Mouse (Mus musculus) intestine, embryonic 14.5 days (tissue): Measurements from ENCODE around the gene Fut7. TPM values are rescaled to one million over a fixed set of nuclear protein-coding genes. Genes with fewer than 3 reads are reported as not detected.

Experiments used
- ATAC-seq: fragments of 200-750 bp; cut with Nextera tagmentation; replicated peaks from 2 replicates; pipeline ENCODE4 v1.8.0; 2017; ENCODE audit warnings: low read depth, moderate number of reproducible peaks, moderate TSS enrichment, moderate library complexity; ENCODE audit not compliant: low FRiP score, low TSS enrichment
- DNase-seq: peaks from one replicate; pipeline ENCODE4 v3.0.0-alpha.2; 2018; ENCODE audit warnings: low spot score
- H3K27ac ChIP-seq: fragments of 300-500 bp; sonication (generic); 2 replicates; pipeline ENCODE4 v1.5.1; 2014; ENCODE audit warnings: low read depth, mild to moderate bottlenecking, control low read depth
- H3K27me3 ChIP-seq: fragments of 300-500 bp; sonication (generic); replicated peaks from 2 replicates; pipeline ENCODE4 v1.6.1; 2014; ENCODE audit warnings: low read length, control low read depth; ENCODE audit not compliant: control insufficient read depth, insufficient read depth
- H3K36me3 ChIP-seq: fragments of 300-500 bp; sonication (generic); 2 replicates; pipeline ENCODE4 v1.6.1; 2014; ENCODE audit warnings: low read length, control low read depth; ENCODE audit not compliant: control insufficient read depth, insufficient read depth
- H3K4me1 ChIP-seq: fragments of 300-500 bp; sonication (generic); replicated peaks from 2 replicates; pipeline ENCODE4 v1.6.1; 2014; ENCODE audit warnings: low read length, control low read depth, mixed read lengths; ENCODE audit not compliant: control insufficient read depth, insufficient read depth
- H3K4me2 ChIP-seq: fragments of 300-500 bp; sonication (generic); 2 replicates; pipeline ENCODE4 v1.6.1; 2014; ENCODE audit warnings: low read length
- H3K4me3 ChIP-seq: fragments of 300-500 bp; sonication (generic); 2 replicates; pipeline ENCODE4 v1.5.1; 2014; ENCODE audit warnings: low read depth, low read length, control low read depth, mixed read lengths
- H3K9ac ChIP-seq: fragments of 300-500 bp; sonication (generic); 2 replicates; pipeline ENCODE4 v1.6.1; 2014; ENCODE audit warnings: mild to moderate bottlenecking, low read length
- H3K9me3 ChIP-seq: fragments of 300-500 bp; sonication (generic); 2 replicates; pipeline ENCODE4 v1.6.1; 2016; ENCODE audit warnings: low read length, control low read depth; ENCODE audit not compliant: control insufficient read depth
- WGBS: fragments of 180-500 bp; shearing (Covaris S2); extraction: QIAGEN DNeasy Blood & Tissue Kit; methylation state at CpG from one replicate; pipeline ENCODE4 v1.1.7; 2014; 5-methylcytosine and 5-hydroxymethylcytosine counted together
- microRNA-seq: library from miRNA; unstranded; fragments of <30 nt; microRNA quantifications from one replicate; pipeline ENCODE4, GENCODE M21; 2016
- polyA plus RNA-seq: library from polyadenylated mRNA; unstranded; fragments of >200 nt; fragmentation: Nextera tagmentation; extraction: Ambion mirVana; gene quantifications from 2 replicates; pipeline ENCODE4 v1.2.1, GENCODE M21; 2014

Fut7 gene
- polyA plus RNA-seq, 1 experiment from 2014 or later, result not detected

DNA sequence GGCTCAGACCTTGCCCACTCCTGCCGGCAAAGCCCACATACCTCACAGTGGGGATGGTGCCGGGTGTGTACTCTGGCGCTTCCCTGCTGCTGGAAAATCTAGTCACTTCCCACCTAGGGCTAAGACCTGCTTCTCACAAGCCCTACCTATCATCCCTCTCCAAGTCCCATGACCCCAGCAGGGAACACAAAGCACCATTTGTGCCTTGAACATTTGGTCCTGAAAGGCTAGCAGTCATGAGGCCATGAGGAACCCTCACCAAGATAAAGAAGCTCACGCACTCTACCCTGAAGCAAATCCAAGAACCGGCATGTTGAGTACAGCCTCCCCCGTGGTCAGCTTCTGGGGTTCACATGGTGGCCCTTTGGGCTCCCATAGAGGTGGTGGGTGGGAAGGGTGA, 46.9 kb downstream of the Fut7 start, which contains the start of gene Ptgds:
TSS of gene Ptgds (minus strand) at position 78 of the 400 bp plus-strand sequence.
- H3K4me3 ChIP-seq, result no peak within 1 kb of the TSS
- H3K36me3 ChIP-seq, result no peaks in the 10 kb centered on the region
- H3K27me3 ChIP-seq, result no peaks in the 10 kb centered on the region
- ATAC-seq, result no peak
- WGBS, result 52% methylated on average over 6 of the region's 6 CpGs
- H3K9me3 ChIP-seq, result no peaks in the 10 kb centered on the region
- H3K4me1 ChIP-seq, result no peaks in the 10 kb centered on the region
- no peak within 1 kb of the TSS for H3K9ac ChIP-seq
- H3K27ac ChIP-seq, result no peak within 1 kb of the TSS
- no peak within 1 kb of the TSS for H3K4me2 ChIP-seq
- DNase-seq, result no peak

DNA sequence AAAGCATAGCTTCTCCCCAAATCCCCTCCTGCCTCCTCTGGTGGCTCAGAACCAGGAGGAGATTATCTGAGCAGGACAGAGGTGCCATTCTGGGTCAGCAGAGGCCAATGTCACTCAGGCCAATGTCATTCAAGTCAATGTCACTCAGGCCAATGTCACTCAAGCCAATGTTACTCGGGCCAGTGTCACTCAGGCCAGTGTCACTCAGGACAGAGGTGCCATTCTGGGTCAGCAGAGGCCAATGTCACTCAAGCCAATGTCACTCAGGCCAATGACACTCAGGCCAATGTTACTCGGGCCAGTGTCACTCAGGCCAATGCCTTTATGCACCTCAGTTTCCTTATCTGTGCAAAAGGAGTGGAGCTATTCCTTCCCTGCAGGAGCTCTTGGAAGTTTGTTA, 49.5 kb downstream of the Fut7 start:
- Histone ChIP-seq H3K4me2 (no peak overlapping the region), H3K27me3 (no peaks in the 10 kb centered on the region), H3K27ac (no peak overlapping the region), H3K36me3 (no peaks in the 10 kb centered on the region), H3K9ac (no peak overlapping the region), H3K4me3 (no peak overlapping the region), H3K4me1 (no peaks in the 10 kb centered on the region), H3K9me3 (no peaks in the 10 kb centered on the region)
- WGBS, result 69% methylated on average over 2 of the region's 2 CpGs
- DNase-seq (no peak), ATAC-seq (no peak)

Small RNAs within 50 kb of the gene (microRNA-seq; reads per million reads assigned to microRNA genes)
- gene Mir3087, result not detected

Other genes with a start within 250 kb of the Fut7 start
- 8.2 and 13.2 TPM in 2 replicates for gene Nrarp, start 242.5 kb upstream of the Fut7 start, polyA plus RNA-seq
- 14.4 and 18.1 TPM in 2 replicates for gene Tor4a, start 226.4 kb upstream of the Fut7 start, polyA plus RNA-seq
- gene Nelfb, start 211.8 kb upstream of the Fut7 start, polyA plus RNA-seq, result 99.1 and 107 TPM in 2 replicates
- gene Stpg3, start 208.6 kb upstream of the Fut7 start, polyA plus RNA-seq, result 0.18 TPM in 1 of 2 replicates, not detected in the other
- gene Fam166a, start 204.5 kb upstream of the Fut7 start, polyA plus RNA-seq, result 0.51 TPM in 1 of 2 replicates, not detected in the other
- gene Tubb4b, start 198.6 kb upstream of the Fut7 start, polyA plus RNA-seq, result 524 and 576 TPM in 2 replicates
- gene Slc34a3, start 188.9 kb upstream of the Fut7 start, polyA plus RNA-seq, result 0.26 and 0.38 TPM in 2 replicates
- not detected in 2 replicates for gene Rnf224, start 186.5 kb upstream of the Fut7 start, polyA plus RNA-seq
- gene Rnf208, start 181.0 kb upstream of the Fut7 start, polyA plus RNA-seq, result 15.7 and 18.7 TPM in 2 replicates
- 0.30 TPM in 1 of 2 replicates, not detected in the other for gene Cysrt1, start 180.8 kb upstream of the Fut7 start, polyA plus RNA-seq
- 5.0 and 5.7 TPM in 2 replicates for gene AL732309.1, start 176.4 kb upstream of the Fut7 start, polyA plus RNA-seq
- gene Tmem203, start 167.8 kb upstream of the Fut7 start, polyA plus RNA-seq, result 18.0 and 19.2 TPM in 2 replicates
- gene Tprn, start 160.6 kb upstream of the Fut7 start, polyA plus RNA-seq, result 6.5 and 7.8 TPM in 2 replicates
- gene Ssna1, start 150.8 kb upstream of the Fut7 start, polyA plus RNA-seq, result 229 and 240 TPM in 2 replicates
- gene Anapc2, start 150.8 kb upstream of the Fut7 start, polyA plus RNA-seq, result 100 and 110 TPM in 2 replicates
- gene Tmem210, start 135.1 kb upstream of the Fut7 start, polyA plus RNA-seq, result not detected in 2 replicates
- gene Lrrc26, start 133.4 kb upstream of the Fut7 start, polyA plus RNA-seq, result not detected in 2 replicates
- 2.1 and 2.4 TPM in 2 replicates for gene Grin1, start 104.1 kb upstream of the Fut7 start, polyA plus RNA-seq
- gene Man1b1, start 90.9 kb upstream of the Fut7 start, polyA plus RNA-seq, result 66.3 and 73.3 TPM in 2 replicates
- 24.1 and 26.5 TPM in 2 replicates for gene Dpp7, start 66.9 kb upstream of the Fut7 start, polyA plus RNA-seq
- gene Uap1l1, start 57.6 kb upstream of the Fut7 start, polyA plus RNA-seq, result 36.3 and 46.0 TPM in 2 replicates
- gene Sapcd2, start 50.9 kb upstream of the Fut7 start, polyA plus RNA-seq, result 43.2 and 47.4 TPM in 2 replicates
- 5.9 and 7.4 TPM in 2 replicates for gene Entpd2, start 27.4 kb upstream of the Fut7 start, polyA plus RNA-seq
- gene Npdc1, start 23.9 kb upstream of the Fut7 start, polyA plus RNA-seq, result 42.2 and 45.4 TPM in 2 replicates
- 4.8 and 4.9 TPM in 2 replicates for gene Abca2, start 5.4 kb downstream of the Fut7 start, polyA plus RNA-seq
- gene Clic3, start 33.6 kb downstream of the Fut7 start, polyA plus RNA-seq, result 1.8 and 2.0 TPM in 2 replicates
- 25.0 and 27.4 TPM in 2 replicates for gene Paxx, start 37.8 kb downstream of the Fut7 start, polyA plus RNA-seq
- gene Ptgds, start 46.8 kb downstream of the Fut7 start, polyA plus RNA-seq, result 6.2 and 7.9 TPM in 2 replicates
- gene Lcn12, start 70.6 kb downstream of the Fut7 start, polyA plus RNA-seq, result not detected in 2 replicates
- 72.9 and 79.3 TPM in 2 replicates for gene Fbxw5, start 77.5 kb downstream of the Fut7 start, polyA plus RNA-seq
- gene C8g, start 78.5 kb downstream of the Fut7 start, polyA plus RNA-seq, result 5.9 and 6.3 TPM in 2 replicates
- 31.2 and 32.0 TPM in 2 replicates for gene Traf2, start 123.7 kb downstream of the Fut7 start, polyA plus RNA-seq
- 356 and 385 TPM in 2 replicates for gene Edf1, start 134.6 kb downstream of the Fut7 start, polyA plus RNA-seq
- gene Mamdc4, start 151.6 kb downstream of the Fut7 start, polyA plus RNA-seq, result 59.1 and 85.2 TPM in 2 replicates
- gene Phpt1, start 152.0 kb downstream of the Fut7 start, polyA plus RNA-seq, result 278 and 287 TPM in 2 replicates
- gene Ajm1, start 158.5 kb downstream of the Fut7 start, polyA plus RNA-seq, result 1.8 and 2.0 TPM in 2 replicates
- 59.2 and 65.6 TPM in 2 replicates for gene Rabl6, start 185.3 kb downstream of the Fut7 start, polyA plus RNA-seq
- gene Ccdc183, start 194.4 kb downstream of the Fut7 start, polyA plus RNA-seq, result 0.24 TPM in 2 replicates
- 25.7 and 26.7 TPM in 2 replicates for gene Tmem141, start 198.7 kb downstream of the Fut7 start, polyA plus RNA-seq
- gene Fcna, start 204.8 kb downstream of the Fut7 start, polyA plus RNA-seq, result 1.5 and 1.6 TPM in 2 replicates
- gene Lcn8, start 229.9 kb downstream of the Fut7 start, polyA plus RNA-seq, result not detected in 2 replicates
- gene Lcn5, start 234.7 kb downstream of the Fut7 start, polyA plus RNA-seq, result not detected in 2 replicates